Mouse (Mus musculus): ENCODE data around the gene Cebpe. TPM values are rescaled to one million over a fixed set of nuclear protein-coding genes. Genes with fewer than 3 reads are reported as not detected.

Gene Cebpe
- total RNA-seq, 1 experiment from 2014 or later, result 7.2 TPM

DNA sequence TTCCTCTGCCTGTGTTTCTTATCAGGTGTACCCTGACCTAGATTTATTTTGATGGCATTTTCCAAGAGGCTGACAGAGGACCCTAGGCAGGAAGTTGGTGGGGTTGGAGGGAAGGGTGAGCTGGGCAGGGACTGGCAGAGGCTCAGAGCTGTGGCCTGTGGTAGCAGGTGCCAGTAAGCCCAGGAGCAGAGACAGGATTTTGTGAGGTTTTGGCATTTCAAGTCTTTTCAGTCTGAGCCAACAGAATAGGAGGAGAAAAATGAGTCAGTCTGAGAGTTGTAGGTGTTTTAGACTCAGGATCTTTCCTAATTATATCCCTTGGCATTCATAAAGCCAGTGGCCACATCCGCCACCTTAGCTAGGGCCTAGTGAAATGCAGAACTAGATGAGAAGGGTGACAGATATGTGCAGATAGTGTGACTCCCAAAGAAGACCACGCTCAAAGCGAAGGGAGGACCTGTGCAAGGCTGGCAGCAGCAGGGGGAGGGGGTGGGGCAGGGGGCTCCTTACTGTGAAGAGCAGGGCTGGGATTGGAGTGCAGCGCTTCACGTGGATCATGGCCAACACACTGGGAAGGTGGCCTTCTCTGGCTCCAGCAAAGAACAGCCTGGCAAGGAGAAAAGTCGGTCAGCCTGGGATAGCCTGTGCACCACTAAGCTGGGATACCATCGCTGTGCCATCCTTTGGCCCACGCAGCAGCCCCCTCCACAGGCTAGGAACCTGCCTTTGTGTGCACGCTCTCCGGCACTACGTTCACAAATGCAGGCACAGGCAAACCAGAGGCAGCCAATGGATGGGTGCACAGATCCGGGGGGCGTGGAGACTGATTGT lies 17.1 kb upstream of the Cebpe start:
- no peak for ATAC-seq (replicated peaks; ENCODE audit: insufficient number of reproducible peaks, low FRiP score, low TSS enrichment, poor library complexity, severe bottlenecking)

DNA sequence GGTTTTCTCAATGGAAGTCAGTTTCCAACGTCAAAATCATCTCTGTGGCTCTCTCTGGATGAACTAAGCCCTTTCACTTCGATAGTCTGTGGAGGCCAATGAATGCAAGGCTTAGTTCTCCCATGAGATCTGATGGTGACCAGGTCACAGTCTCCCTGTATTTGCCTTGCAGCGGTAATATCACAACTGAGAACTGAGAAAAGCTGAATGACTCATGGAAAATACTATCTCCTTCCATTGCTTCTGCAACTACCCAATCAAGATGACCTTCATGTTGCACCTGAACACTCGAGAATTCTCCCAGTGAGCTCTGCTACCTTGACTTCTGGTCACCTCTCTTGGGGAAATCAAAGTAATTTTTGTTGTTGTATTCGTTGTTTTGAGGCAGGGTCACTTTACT lies 15.6 kb upstream of the Cebpe start:
- ATAC-seq (replicated peaks; ENCODE audit: insufficient number of reproducible peaks, low FRiP score, low TSS enrichment, poor library complexity, severe bottlenecking), result no peak

DNA sequence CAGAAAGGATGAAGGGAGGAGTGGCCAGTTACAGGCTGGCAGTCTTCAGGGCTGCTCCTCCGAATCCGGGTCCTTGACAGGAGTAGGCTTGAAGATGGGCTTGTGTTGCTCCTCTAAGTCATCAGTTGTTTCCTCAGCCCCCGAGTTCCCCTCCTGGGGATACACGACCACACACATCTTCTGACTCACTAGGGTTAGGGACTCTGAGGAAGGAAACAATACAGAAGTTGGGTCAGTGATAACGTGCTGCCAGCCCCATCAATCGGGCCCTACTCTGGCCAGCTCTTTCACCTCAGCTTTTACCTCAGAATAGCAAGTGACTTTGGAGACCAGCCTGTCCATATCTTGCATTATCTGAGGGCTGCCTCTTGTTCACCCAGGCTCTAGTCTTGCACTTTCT lies 12.1 kb upstream of the Cebpe start:
- no peak for ATAC-seq (replicated peaks; ENCODE audit: insufficient number of reproducible peaks, low FRiP score, low TSS enrichment, poor library complexity, severe bottlenecking)

DNA sequence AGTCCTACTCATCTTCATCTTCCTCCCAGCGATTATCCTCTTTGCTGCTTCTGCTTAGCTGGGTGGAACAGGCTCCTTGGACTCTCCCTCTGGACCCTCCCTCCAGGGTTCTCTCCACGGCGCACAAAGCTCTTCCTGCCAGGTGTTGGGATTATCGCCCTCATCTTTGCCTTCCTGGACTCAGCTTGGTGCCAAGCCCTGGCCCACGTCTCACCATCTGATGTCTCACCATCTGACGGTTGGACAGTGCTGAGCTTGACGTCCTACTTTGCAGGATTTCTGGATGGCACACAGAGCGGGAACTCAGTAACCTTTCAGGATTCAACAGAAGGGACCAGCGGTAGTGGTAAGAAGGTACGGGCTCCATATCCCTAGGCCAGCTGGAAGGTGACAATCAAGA lies 9.7 kb upstream of the Cebpe start:
- no peak for ATAC-seq (replicated peaks; ENCODE audit: insufficient number of reproducible peaks, low FRiP score, low TSS enrichment, poor library complexity, severe bottlenecking)

DNA sequence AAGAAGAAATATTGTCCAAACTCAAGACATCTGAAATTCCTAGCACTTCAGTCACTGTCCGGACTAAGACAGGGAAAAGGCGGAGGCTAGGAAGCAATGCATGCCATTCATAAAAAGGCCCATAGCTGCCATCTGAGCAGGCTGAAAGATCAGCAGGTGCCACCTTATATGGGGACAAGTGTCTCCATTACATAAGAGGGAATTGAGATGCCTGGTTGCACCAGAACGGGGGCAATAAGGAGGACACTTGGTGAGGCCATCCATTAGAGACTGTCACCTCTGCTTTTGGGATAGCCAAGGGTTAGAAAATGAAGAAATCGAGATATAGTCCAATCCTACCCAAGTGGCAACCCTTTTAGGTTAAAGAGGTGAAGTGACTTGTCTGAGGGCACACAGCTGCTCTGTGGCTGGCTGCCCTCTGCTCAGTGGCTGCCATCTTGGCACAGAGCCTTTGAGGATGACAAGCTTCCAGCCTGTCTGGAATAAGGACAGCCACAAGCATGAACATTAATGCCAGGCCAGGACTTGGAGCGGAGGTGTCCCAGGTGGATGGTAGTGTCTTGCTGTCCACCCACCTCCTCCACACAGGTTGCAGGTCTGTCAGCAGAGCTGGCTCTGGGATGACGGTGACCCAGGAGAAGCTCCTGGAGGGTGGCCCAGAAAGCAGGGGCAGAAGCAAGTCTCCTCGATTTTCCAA lies 8.8 kb upstream of the Cebpe start:
- ATAC-seq (replicated peaks; ENCODE audit: insufficient number of reproducible peaks, low FRiP score, low TSS enrichment, poor library complexity, severe bottlenecking), result no peak

DNA sequence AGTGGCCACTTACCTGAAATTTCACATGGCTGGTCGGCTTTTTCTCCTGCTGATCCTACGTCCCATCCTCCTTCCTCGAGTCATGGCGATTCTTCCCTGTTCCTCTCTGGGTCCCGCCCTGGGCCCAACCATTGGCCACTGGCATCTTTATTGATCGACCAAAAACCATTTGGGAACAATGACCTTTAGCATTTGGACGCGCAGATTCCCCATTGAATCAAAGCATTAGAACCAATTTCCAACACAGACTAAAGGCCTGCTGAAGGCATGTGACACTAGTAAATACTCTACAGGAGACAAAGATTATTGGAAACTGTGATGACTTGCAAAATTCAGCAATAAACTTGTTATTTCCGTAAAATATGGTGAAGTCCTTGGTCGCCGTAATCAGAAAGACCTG lies 8.1 kb upstream of the Cebpe start:
- no peak for ATAC-seq (replicated peaks; ENCODE audit: insufficient number of reproducible peaks, low FRiP score, low TSS enrichment, poor library complexity, severe bottlenecking)

DNA sequence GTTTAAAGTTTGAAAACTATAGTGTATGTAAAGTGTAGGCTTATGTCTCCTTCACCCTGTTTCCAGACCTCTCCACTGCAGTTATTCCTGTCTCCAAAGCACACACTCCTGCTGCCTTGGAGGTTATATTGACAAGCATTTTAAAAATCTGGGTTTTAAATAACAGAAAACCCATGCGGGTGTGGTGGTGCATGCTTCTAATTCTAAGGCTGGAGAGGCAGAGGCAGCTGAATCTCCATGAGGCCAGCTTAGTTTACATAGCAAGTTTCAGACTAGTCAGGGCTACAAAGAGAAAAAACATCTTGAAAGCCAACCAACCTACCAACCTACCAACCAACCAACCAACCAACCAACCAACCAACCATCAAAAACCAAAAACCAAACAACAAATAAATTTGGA lies 3.4 kb upstream of the Cebpe start:
- no peak for ATAC-seq (replicated peaks; ENCODE audit: insufficient number of reproducible peaks, low FRiP score, low TSS enrichment, poor library complexity, severe bottlenecking)

DNA sequence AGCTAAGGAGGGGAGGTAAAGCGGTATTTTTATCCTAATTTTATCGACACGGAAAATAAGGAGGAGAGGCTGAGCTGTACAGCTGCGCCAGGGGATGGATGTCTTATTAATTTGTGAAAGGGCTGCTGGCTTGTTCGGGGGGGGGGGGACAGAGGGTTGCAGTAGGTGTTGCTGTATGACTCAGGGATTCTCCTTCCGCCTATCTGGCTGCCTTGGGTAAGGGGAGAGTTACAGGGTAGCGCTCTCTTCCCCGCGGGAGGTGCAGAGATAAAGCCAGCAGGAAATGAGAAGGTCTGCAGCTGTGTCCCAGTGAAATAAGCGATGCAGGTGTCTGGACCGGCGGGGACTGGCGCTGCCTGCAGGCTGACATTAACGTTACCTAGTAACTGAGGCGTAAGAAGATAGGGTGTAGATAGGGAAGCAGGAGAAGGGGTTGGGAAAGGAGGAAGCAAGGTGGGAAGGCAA lies 2.7 kb upstream of the Cebpe start:
- ATAC-seq (replicated peaks; ENCODE audit: insufficient number of reproducible peaks, low FRiP score, low TSS enrichment, poor library complexity, severe bottlenecking), result no peak

DNA sequence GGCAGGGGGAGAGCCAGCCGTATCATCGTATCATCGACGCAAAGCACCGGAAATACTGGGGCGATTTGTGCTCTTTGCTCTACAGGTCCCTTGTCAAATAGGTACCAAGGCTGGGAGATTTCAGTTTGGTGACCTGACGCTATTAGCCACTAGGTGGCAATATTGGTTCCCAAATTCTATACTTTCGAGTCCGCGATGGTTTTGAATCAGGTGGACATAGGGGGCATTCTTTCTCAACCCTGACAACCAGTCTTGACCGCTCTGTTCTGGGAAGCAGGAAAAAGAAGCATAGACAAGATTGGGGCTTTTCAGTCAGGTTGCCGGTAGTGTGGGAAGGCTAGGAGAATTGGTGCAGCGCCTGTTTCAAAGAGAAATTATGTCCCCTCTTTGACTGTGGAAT lies 2.1 kb upstream of the Cebpe start:
- peak; percentile 64 for ATAC-seq (replicated peaks; ENCODE audit: insufficient number of reproducible peaks, low FRiP score, low TSS enrichment, poor library complexity, severe bottlenecking)

DNA sequence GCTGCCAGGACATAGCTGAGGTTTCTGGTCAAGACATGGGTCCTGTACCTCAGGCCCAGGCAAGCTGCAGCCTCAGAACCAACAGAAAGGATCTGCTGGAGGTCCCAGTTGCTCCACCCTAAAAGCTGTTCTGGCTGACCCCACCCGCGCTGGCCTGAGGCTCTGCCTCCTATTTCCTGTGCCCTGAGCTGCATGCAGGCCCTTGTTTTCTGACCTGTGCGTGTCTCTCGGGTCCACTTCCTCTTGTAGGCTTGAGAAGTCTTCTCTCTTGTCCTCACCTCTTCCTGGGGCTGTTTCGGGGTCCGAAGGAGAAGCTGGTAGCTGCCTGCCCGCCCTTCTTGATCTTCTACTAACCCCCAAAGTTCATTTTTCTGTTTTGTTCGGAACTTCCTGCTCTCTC lies 887 bp upstream of the Cebpe start:
- ATAC-seq (replicated peaks; ENCODE audit: insufficient number of reproducible peaks, low FRiP score, low TSS enrichment, poor library complexity, severe bottlenecking), result peak; percentile 24; the same call in 1 of the 2 replicates

DNA sequence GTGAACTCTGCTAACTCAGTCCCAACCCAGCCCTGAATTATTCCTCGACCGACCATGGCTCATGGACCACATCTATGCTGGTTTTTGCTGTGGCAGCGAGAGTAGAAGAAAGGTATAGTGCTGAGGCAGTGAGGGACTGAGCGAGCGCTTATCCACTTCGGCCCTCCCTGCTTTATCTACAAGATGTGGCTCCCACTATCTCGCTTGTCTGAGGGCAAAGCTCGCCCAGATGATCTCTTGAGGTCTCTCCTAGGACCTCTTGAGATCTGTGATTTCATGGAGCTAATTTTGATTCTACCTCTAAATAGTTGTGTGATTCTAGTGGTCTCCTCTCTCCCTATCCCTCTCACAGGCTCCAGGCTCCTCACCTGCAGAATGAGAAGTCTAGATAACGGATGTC lies 2.9 kb downstream of the Cebpe start:
- ATAC-seq (replicated peaks; ENCODE audit: insufficient number of reproducible peaks, low FRiP score, low TSS enrichment, poor library complexity, severe bottlenecking), result no peak

DNA sequence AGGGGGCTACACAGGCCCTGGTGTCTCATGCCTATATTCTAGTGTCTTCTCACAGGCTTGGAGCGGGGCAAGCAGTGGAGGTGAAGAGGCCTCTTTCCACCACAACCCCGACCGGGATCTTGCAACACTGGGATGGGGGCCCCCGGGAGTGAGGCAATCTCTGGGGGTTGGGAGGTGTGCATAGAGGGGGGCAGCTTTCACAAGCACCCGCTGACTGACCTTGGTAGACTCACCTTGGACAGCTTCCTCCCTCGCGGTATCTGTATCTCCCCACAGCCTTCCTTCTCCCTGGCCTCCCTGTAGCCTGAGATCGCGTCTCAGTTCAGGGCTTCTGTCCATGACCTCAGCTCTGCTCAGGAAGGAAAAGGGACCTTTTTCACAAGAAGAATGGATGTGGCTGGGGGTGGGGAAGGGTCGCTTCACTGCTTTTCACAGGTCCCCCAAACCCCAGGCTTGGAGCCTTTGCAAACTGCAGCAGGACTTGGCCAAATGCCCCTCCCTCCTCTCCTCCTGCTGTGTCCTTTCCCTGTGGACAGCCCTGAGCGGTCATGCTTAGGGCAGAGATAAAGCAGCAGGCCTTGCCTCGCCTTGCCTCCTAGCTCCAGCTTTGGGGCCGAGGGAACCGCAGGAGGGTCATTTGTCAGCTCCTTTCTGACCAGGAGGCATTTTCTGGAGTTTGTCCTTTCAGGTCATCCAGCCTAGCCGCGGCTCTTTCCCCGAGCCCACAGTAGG lies 5.2 kb downstream of the Cebpe start:
- ATAC-seq (replicated peaks; ENCODE audit: insufficient number of reproducible peaks, low FRiP score, low TSS enrichment, poor library complexity, severe bottlenecking), result no peak

DNA sequence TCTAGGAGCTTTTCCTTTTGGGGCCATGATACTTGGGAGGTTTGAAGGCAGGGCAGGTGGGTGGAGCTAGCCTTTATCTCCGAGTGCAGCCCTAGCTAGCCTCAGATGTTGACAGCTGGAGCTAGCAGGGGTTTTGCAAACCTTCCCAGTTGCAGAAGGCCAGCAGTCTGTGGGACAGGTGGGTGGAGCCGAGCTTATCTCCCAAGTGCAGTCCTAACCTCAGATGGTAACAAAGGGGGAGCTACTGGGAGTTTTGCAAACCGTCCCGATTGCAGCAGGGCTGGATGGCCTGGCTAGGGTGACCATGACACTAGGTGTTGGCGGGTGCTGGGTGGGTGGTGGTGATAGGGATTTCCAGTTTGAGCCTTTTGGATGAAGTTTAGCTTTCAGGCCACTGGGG lies 6.1 kb downstream of the Cebpe start:
- ATAC-seq (replicated peaks; ENCODE audit: insufficient number of reproducible peaks, low FRiP score, low TSS enrichment, poor library complexity, severe bottlenecking), result no peak

DNA sequence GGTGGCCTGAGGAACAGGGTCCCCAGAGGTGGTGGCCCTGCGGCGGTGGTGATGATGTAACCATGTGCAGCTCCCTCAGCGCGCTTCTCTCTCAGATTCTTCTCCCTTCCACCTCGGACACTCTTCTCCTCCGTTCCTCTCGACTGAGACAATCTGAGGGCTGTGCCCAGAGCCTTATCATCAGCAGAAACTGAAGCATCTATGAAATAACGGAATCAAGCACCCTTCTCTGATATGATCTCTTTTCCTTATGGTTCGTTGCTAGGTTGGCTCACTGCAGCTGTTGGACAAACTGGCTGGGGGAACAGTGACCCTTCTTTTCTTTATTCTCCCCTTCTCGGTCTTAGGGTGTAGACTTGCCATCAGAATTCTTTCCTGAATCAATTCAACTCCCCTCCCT lies 8.8 kb downstream of the Cebpe start:
- ATAC-seq (replicated peaks; ENCODE audit: insufficient number of reproducible peaks, low FRiP score, low TSS enrichment, poor library complexity, severe bottlenecking), result no peak

DNA sequence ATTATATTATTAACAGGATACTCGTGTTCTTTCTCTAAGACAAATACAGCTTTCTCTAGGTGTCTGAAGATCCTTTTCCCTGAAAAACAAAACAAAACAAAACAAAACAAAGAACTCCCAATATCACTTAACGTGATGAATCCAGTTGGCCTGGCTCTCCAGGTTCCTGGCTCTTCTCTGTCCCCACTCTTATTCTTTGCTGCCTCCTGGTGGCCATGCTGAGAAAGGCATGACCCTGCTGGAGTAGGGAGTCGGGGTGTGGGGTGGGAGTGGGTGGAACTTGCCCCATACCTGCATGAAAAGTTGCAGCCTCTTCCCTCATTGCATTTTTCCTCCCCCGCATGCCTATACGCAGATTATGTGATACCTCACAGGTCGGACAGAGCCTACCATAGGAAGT lies 10.7 kb downstream of the Cebpe start:
- peak; percentile 86 for ATAC-seq (replicated peaks; ENCODE audit: insufficient number of reproducible peaks, low FRiP score, low TSS enrichment, poor library complexity, severe bottlenecking)

DNA sequence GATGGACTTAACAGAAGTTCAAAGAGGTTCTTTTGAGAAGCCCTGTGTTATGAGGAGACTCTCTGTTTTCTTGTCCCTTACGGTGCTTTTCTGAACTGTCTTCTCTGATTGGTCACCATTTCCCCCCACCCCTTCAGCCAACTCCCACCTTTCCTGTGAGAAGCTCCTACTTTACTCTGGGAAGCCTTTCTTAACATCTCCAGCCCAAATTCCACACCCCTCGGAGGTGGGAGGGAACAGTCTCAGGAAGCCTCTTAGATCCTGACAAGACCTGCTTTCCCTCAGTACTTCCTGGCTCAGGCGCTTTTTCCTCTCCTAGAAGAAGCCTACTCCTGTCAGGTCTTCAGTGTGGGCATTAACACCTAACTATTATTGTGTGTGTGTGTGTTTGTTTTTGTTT lies 12.4 kb downstream of the Cebpe start:
- ATAC-seq (replicated peaks; ENCODE audit: insufficient number of reproducible peaks, low FRiP score, low TSS enrichment, poor library complexity, severe bottlenecking), result no peak

DNA sequence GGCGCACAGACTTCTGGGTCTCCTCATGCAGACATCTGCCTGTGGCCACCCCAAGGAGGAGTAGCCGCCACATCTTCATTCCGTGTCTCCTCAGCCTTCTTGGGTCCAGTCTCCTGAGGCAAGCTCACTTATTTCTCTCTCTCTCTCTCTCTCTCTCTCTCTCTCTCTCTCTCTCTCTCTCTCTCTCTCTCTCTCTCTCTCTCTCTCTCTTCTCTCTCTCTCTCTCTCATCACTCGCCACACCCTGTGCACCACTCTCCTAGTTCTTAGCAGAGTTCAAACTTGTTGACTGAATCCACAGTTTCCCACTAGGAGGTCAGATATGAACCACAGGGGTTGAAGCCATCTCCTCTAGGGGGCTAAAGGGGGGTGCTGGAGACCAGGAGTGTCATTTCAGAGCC lies 13.2 kb downstream of the Cebpe start, which contains the start of gene Gm29776:
Gm29776 (minus strand) TSS at position 101 of the 400 bp plus-strand sequence.
- no peak for ATAC-seq (replicated peaks; ENCODE audit: insufficient number of reproducible peaks, low FRiP score, low TSS enrichment, poor library complexity, severe bottlenecking)

DNA sequence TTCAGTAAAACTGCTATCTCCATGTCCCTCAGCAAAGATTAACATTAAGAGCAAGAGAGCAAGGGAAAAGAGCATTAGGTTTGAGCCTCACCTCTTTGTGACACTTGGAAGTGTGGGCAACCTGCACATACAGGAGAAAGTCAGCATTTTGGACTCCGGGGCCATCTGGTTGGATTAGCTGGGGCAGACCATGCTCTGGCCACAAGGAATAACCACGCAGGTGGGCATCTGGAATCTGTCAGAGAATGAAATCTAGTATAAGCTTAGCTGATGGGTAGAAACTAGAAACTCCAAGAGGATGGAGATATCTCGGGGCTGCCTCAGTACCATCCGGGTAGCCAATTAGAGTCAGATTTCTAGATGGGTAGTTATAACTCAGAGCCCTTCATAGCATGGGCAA lies 15.2 kb downstream of the Cebpe start:
- no peak for ATAC-seq (replicated peaks; ENCODE audit: insufficient number of reproducible peaks, low FRiP score, low TSS enrichment, poor library complexity, severe bottlenecking)

DNA sequence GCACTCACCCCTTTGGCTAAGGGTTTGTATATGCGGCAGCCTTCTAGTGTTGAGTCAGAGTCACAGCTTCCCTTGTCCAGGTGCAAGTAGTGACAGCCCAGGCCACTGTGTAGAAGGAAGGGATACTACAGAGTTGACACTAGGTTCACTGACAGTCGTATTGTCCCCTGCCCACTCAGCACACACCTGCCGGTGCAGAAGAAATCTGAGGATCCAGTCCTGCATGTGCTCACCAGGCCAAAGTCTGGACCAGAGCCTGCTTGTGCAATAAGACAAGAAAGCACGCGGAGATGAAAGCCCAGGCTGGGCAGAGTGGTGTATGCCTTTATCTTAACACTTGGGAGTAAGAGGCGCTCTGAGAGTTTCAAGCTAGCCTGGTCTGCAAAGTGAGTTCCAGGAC lies 16.9 kb downstream of the Cebpe start:
- ATAC-seq (replicated peaks; ENCODE audit: insufficient number of reproducible peaks, low FRiP score, low TSS enrichment, poor library complexity, severe bottlenecking), result 0 out of 2 replicates have a peak, but pooled peaks have one; percentile 20

Measured in monocyte, adult 5-6 weeks (primary cell).